15 mouse cellular contexts compared by ENCODE assay signal in the genomic region with DNA sequence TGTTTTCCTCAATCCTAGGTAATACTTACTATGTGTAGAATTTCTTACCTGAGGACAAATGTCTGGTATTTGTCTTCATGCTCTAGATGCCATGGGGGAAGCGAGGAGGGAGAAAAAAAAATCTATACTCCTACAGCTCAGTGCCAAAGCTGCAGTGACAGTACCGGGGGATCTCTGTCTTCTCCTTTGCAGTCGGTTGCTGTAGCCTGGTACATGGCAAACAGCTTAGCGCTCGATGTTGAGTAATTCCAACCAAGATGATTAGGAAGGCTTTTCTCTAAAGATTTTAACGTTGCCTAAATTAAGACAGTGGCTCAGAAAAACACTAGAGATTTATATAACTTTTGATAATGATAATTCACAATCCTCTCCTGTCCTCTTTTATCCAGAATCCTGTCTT.
"Had no signal": no experiment of that assay in that cellular context is flagged by ENCODE, and none has a peak within 500 bp of the region (broad histone marks: within the 10 kb centered on the region; RNA-seq: fewer than 3 reads in every experiment).

No protein-coding gene starts in this region.

- H3K9ac ChIP-seq: lung, embryonic 14.5 days; midbrain, embryonic 12.5 days; midbrain, embryonic 15.5 days; neural tube, embryonic 12.5 days had no signal

- H3K4me1 ChIP-seq: neural tube, embryonic 12.5 days had no signal

- H3K27me3 ChIP-seq: midbrain, embryonic 12.5 days; midbrain, embryonic 15.5 days; neural tube, embryonic 12.5 days had no signal

- H3K4me2 ChIP-seq: lung, embryonic 14.5 days; midbrain, embryonic 12.5 days; midbrain, embryonic 15.5 days; neural tube, embryonic 12.5 days had no signal

- H3K4me3 ChIP-seq: midbrain, embryonic 10.5 days; midbrain, embryonic 12.5 days; midbrain, embryonic 15.5 days; neural tube, embryonic 12.5 days had no signal

- H3K9me3 ChIP-seq: midbrain, embryonic 10.5 days; midbrain, embryonic 12.5 days; midbrain, embryonic 15.5 days; neural tube, embryonic 12.5 days had no signal

- H3K36me3 ChIP-seq: midbrain, embryonic 10.5 days; midbrain, embryonic 12.5 days; midbrain, embryonic 15.5 days; neural tube, embryonic 12.5 days had no signal

- DNase-seq: lung, adult 18-20 months; lung, postnatal 10 days; lung, postnatal 4 days; retina, postnatal 1 day; right cerebral cortex, postnatal 25 days; right cerebral cortex, postnatal 4 days; spleen, adult 18-20 months; thymus, adult 18-20 months; thymus, postnatal 14 days; thymus, postnatal 36 days had no signal

- H3K27ac ChIP-seq: midbrain, embryonic 10.5 days; midbrain, embryonic 12.5 days; neural tube, embryonic 12.5 days had no signal
